Mouse (Mus musculus) lung, postnatal 0 days (tissue): ENCODE data around the gene Arfgap3. TPM values are rescaled to one million over a fixed set of nuclear protein-coding genes. Genes with fewer than 3 reads are reported as not detected.

Experiments
- ATAC-seq: fragments of 200-750 bp; cut with Nextera tagmentation; 2 replicates; pipeline ENCODE4 v1.8.0; 2017; ENCODE audit warnings: moderate library complexity
- DNase-seq: peaks from one replicate; pipeline ENCODE4 v3.0.0-alpha.2; 2016; ENCODE audit warnings: low spot score
- H3K27ac ChIP-seq: fragments of 300-500 bp; sonication (generic); 2 replicates; pipeline ENCODE4 v1.5.1; 2014; ENCODE audit warnings: antibody characterized with exemption, mild to moderate bottlenecking, low read length, mixed read lengths
- H3K27me3 ChIP-seq: fragments of 300-500 bp; sonication (generic); replicated peaks from 2 replicates; pipeline ENCODE4 v1.6.1; 2014; ENCODE audit warnings: low read length, mixed read lengths; ENCODE audit not compliant: insufficient read depth
- H3K36me3 ChIP-seq: fragments of 300-500 bp; sonication (generic); 2 replicates; pipeline ENCODE4 v1.6.1; 2014; ENCODE audit warnings: low read length, mixed read lengths; ENCODE audit not compliant: insufficient read depth
- H3K4me1 ChIP-seq: fragments of 300-500 bp; sonication (generic); 2 replicates; pipeline ENCODE4 v1.6.1; 2014; ENCODE audit warnings: antibody characterized with exemption, low read depth, low read length, mixed read lengths; ENCODE audit not compliant: insufficient read depth
- H3K4me2 ChIP-seq: fragments of 300-500 bp; sonication (generic); replicated peaks from 2 replicates; pipeline ENCODE4 v1.6.1; 2014; ENCODE audit warnings: low read depth, mild to moderate bottlenecking, low read length, moderate library complexity, mixed read lengths
- H3K4me3 ChIP-seq: fragments of 300-500 bp; sonication (generic); 2 replicates; pipeline ENCODE4 v1.5.1; 2014; ENCODE audit warnings: low read depth, low read length
- H3K9ac ChIP-seq: fragments of 300-500 bp; sonication (generic); replicated peaks from 2 replicates; pipeline ENCODE4 v1.6.1; 2014; ENCODE audit warnings: low read depth, mild to moderate bottlenecking
- H3K9me3 ChIP-seq: fragments of 300-500 bp; sonication (generic); 2 replicates; pipeline ENCODE4 v1.6.1; 2016; ENCODE audit warnings: low read length, mixed read lengths
- CTCF ChIP-seq: IDR thresholded peaks from 2 replicates; pipeline ENCODE4 v1.5.1; 2016; ENCODE audit warnings: antibody characterized with exemption, mild to moderate bottlenecking
- EP300 ChIP-seq: IDR thresholded peaks from 2 replicates; pipeline ENCODE4 v1.6.1; 2016; ENCODE audit warnings: antibody characterized with exemption, mild to moderate bottlenecking, control low read depth
- WGBS: fragments of 180-500 bp; shearing (Covaris S2); extraction: QIAGEN DNeasy Blood & Tissue Kit; methylation state at CpG from one replicate; pipeline ENCODE4 v1.1.7; 2014; 5-methylcytosine and 5-hydroxymethylcytosine counted together
- polyA plus RNA-seq: library from polyadenylated mRNA; unstranded; fragments of >200 nt; fragmentation: Nextera tagmentation; extraction: Ambion mirVana; gene quantifications from 2 replicates; pipeline ENCODE4 v1.2.1, GENCODE M21; 2015

Arfgap3 gene
- 41.1 and 44.2 TPM in 2 replicates for polyA plus RNA-seq

GRCm38 (mm10) chr15:83349954-83350711 lies at the start of gene Arfgap3:
TSS of gene Arfgap3 (minus strand) at chr15:83350247.
- Histone ChIP-seq H3K9ac (peak within 1 kb of the TSS; percentile 84), H3K36me3 (no peaks in the 10 kb centered on the region), H3K4me3 (peak within 1 kb of the TSS; percentile 91), H3K4me1 (peaks cover 5% of the 10 kb centered on the region), H3K27me3 (no peaks in the 10 kb centered on the region), H3K4me2 (peak within 1 kb of the TSS; percentile 89), H3K9me3 (no peaks in the 10 kb centered on the region), H3K27ac (peak within 1 kb of the TSS; percentile 78)
- WGBS, result under 1% methylated on average over 52 of the region's 60 CpGs
- ATAC-seq (peak; percentile 94), DNase-seq (peak; percentile 94)
- TF ChIP-seq CTCF, result no peak
- TF ChIP-seq EP300, result no peak

DNA sequence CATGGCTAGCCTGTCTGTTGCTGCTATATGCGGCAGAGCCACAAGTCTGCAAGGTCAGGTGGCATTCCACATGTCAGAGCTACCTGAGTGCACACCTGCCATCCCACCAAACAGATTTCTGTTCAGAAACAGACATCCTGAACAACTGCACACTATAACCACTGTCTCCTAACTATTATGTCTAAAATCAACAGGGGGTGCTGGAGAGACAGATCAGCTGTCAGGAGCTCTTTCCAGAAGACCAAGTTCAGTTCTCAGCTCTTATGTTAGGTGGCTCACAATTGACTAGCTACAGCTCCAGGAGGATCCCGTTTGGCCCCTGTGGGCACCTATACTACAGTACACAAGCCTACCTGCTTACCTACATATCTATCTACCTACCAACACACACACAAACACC lies 42.7 kb upstream of the Arfgap3 start:
- ATAC-seq (no peak), DNase-seq (peak; percentile 28)
- 77% methylated on average over 2 of the region's 2 CpGs for WGBS
- no peak overlapping the region for H3K27ac ChIP-seq
- H3K9me3 ChIP-seq, result no peaks in the 10 kb centered on the region
- H3K9ac ChIP-seq, result no peak overlapping the region
- no peak overlapping the region for H3K4me3 ChIP-seq
- H3K36me3 ChIP-seq, result peaks cover 8% of the 10 kb centered on the region; the same call in 1 of the 2 replicates
- H3K4me2 ChIP-seq, result no peak overlapping the region
- H3K27me3 ChIP-seq, result no peaks in the 10 kb centered on the region
- TF ChIP-seq CTCF (peak; percentile 54), EP300 (no peak)
- H3K4me1 ChIP-seq, result no peaks in the 10 kb centered on the region

- 89% methylated on average over 2 of the region's 2 CpGs for WGBS
- Histone ChIP-seq H3K9ac (no peak overlapping the region), H3K4me2 (no peak overlapping the region), H3K9me3 (no peaks in the 10 kb centered on the region), H3K27ac (no peak overlapping the region), H3K4me1 (no peaks in the 10 kb centered on the region), H3K36me3 (peaks cover 36% of the 10 kb centered on the region), H3K4me3 (no peak overlapping the region), H3K27me3 (no peaks in the 10 kb centered on the region)
- TF ChIP-seq CTCF, result no peak
- TF ChIP-seq EP300, result no peak
- DNase-seq (no peak), ATAC-seq (no peak)
Measured at GRCm38 (mm10) chr15:83387911-83388310, 37.9 kb upstream of the Arfgap3 start.

- H3K27me3 ChIP-seq, result no peaks in the 10 kb centered on the region
- DNase-seq (no peak), ATAC-seq (peak; percentile 14; the same call in 1 of the 2 replicates)
- TF ChIP-seq CTCF (peak; percentile 60), EP300 (no peak)
- no peak overlapping the region for H3K4me2 ChIP-seq
- H3K4me1 ChIP-seq, result no peaks in the 10 kb centered on the region
- 79% methylated on average over 2 of the region's 2 CpGs for WGBS
- no peak overlapping the region for H3K27ac ChIP-seq
- H3K9me3 ChIP-seq, result no peaks in the 10 kb centered on the region
- no peak overlapping the region for H3K9ac ChIP-seq
- peaks cover 47% of the 10 kb centered on the region for H3K36me3 ChIP-seq
- no peak overlapping the region for H3K4me3 ChIP-seq
Measured at GRCm38 (mm10) chr15:83383633-83384032, 33.6 kb upstream of the Arfgap3 start.

DNA sequence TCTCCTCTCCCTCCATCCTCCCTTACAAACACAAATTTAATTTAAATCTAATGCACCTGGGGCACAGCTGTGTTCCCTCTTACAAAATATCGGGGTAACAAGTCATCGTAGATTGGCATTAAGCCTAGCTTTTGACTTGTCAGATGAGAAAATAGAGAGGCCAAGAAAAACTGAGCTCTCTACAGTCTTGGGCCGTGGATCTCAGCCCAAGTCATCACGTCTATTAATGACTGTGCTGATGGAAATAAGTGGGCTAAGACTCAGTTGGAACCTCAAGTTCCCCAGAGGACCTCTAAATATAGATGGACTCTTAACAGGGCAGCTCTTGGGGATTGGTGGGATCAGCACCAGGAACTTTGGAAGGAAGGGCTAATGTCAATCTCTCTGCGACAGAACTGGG lies 33.1 kb upstream of the Arfgap3 start:
- Histone ChIP-seq H3K4me1 (no peaks in the 10 kb centered on the region), H3K27ac (no peak overlapping the region), H3K9me3 (no peaks in the 10 kb centered on the region), H3K9ac (no peak overlapping the region), H3K4me3 (no peak overlapping the region), H3K36me3 (peaks cover 52% of the 10 kb centered on the region), H3K27me3 (no peaks in the 10 kb centered on the region), H3K4me2 (no peak overlapping the region)
- WGBS, result 87% methylated on average over 5 of the region's 5 CpGs
- DNase-seq, result no peak
- ATAC-seq, result peak; percentile 26; the same call in 1 of the 2 replicates
- no peak for TF ChIP-seq EP300
- TF ChIP-seq CTCF, result no peak

GRCm38 (mm10) chr15:83382467-83382866 lies 32.4 kb upstream of the Arfgap3 start:
- Histone ChIP-seq H3K27ac (no peak overlapping the region), H3K9me3 (no peaks in the 10 kb centered on the region), H3K9ac (no peak overlapping the region), H3K4me3 (no peak overlapping the region), H3K36me3 (peaks cover 54% of the 10 kb centered on the region), H3K4me1 (no peaks in the 10 kb centered on the region), H3K27me3 (no peaks in the 10 kb centered on the region), H3K4me2 (no peak overlapping the region)
- 95% methylated on average over 4 of the region's 4 CpGs for WGBS
- DNase-seq (no peak), ATAC-seq (no peak)
- TF ChIP-seq CTCF (no peak), EP300 (no peak)
